In genomic region chr14:62051923-62052322, GRCm38 (mm10) we compare ENCODE assay signal across 20 mouse cellular contexts.
DNase-seq lines count a peak whose midpoint lies in the region; ATAC-seq and TF ChIP-seq lines count a peak whose summit lies in the region.
"Had no signal": no experiment of that assay in that cellular context is flagged by ENCODE, and none has a peak within 500 bp of the region (broad histone marks: within the 10 kb centered on the region; RNA-seq: fewer than 3 reads in every experiment).

No protein-coding gene starts in this region.

- WGBS in heart, adult 2 months = 44% methylated on average over 1 of the region's 1 CpGs
- 18% methylated on average over 1 of the region's 1 CpGs for WGBS in kidney, embryonic 16.5 days
- 74% methylated on average over 1 of the region's 1 CpGs for WGBS in limb, embryonic 10.5 days
- WGBS in limb, embryonic 15.5 days = 21% methylated on average over 1 of the region's 1 CpGs
- WGBS in forebrain, embryonic 13.5 days = 62% methylated on average over 1 of the region's 1 CpGs

- no peaks in the 10 kb centered on the region; the same call in 1 of the 2 replicates for H3K4me1 ChIP-seq in heart, adult 2 months (ENCODE audit: control insufficient read depth, insufficient read depth, low read length)
- H3K4me1 ChIP-seq in kidney, embryonic 16.5 days (ENCODE audit: insufficient read depth, low read length) = 0 out of 2 replicates have a peak, but pooled peaks cover 6% of the 10 kb centered on the region
- peaks cover 26% of the 10 kb centered on the region for H3K4me1 ChIP-seq in limb, embryonic 10.5 days
- H3K4me1 ChIP-seq in limb, embryonic 15.5 days = peaks cover 11% of the 10 kb centered on the region
- H3K4me1 ChIP-seq in forebrain, embryonic 13.5 days = peaks cover 4% of the 10 kb centered on the region
- H3K4me1 ChIP-seq: heart, embryonic 12.5 days; hindbrain, embryonic 12.5 days had no signal

- TF ChIP-seq CTCF in heart, adult 2 months (IDR thresholded peaks at IDR 0.05) = no peak

- H3K4me3 ChIP-seq in heart, adult 2 months = no peak overlapping the region
- H3K4me3 ChIP-seq in kidney, embryonic 16.5 days (ENCODE audit: low read length) = no peak overlapping the region
- no peak overlapping the region for H3K4me3 ChIP-seq in limb, embryonic 10.5 days
- H3K4me3 ChIP-seq in limb, embryonic 15.5 days = no peak overlapping the region
- H3K4me3 ChIP-seq in forebrain, embryonic 13.5 days = no peak overlapping the region
- H3K4me3 ChIP-seq: embryonic facial prominence, embryonic 10.5 days; heart, embryonic 12.5 days; hindbrain, embryonic 12.5 days had no signal

- intact Hi-C loops in heart, adult 2 months (cut with DNase I) = loop anchor here (10.0 kb wide), 1 partner anchor 123 kb away; no protein-coding TSS in a partner anchor

- peak overlapping the region; percentile 52 for H3K27ac ChIP-seq in heart, adult 2 months
- 0 out of 2 replicates have a peak overlapping the region, but pooled peaks have one; percentile 15 for H3K27ac ChIP-seq in kidney, embryonic 16.5 days (ENCODE audit: low read length)
- 0 out of 2 replicates have a peak overlapping the region, but pooled peaks have one; percentile 19 for H3K27ac ChIP-seq in limb, embryonic 10.5 days
- H3K27ac ChIP-seq in limb, embryonic 15.5 days = peak overlapping the region; percentile 85
- H3K27ac ChIP-seq in forebrain, embryonic 13.5 days = no peak overlapping the region
- H3K27ac ChIP-seq: embryonic facial prominence, embryonic 10.5 days; hindbrain, embryonic 12.5 days had no signal

- H3K9me3 ChIP-seq in kidney, embryonic 16.5 days (ENCODE audit: low read length) = peaks cover 7% of the 10 kb centered on the region
- 0 out of 2 replicates have a peak, but pooled peaks cover 3% of the 10 kb centered on the region for H3K9me3 ChIP-seq in limb, embryonic 10.5 days (replicated peaks)
- 0 out of 2 replicates have a peak, but pooled peaks cover 6% of the 10 kb centered on the region for H3K9me3 ChIP-seq in limb, embryonic 15.5 days
- H3K9me3 ChIP-seq in forebrain, embryonic 13.5 days (replicated peaks) = 0 out of 2 replicates have a peak, but pooled peaks cover 4% of the 10 kb centered on the region
- H3K9me3 ChIP-seq: embryonic facial prominence, embryonic 10.5 days; G1E; hindbrain, embryonic 12.5 days had no signal

- TF ChIP-seq POLR2A in heart, adult 2 months (IDR thresholded peaks at IDR 0.05; ENCODE audit: insufficient read depth, low read depth, low read length) = no peak

- ATAC-seq in kidney, embryonic 16.5 days (ENCODE audit: low FRiP score, low TSS enrichment) = no peak
- ATAC-seq in limb, embryonic 15.5 days (ENCODE audit: insufficient number of reproducible peaks, low FRiP score, low TSS enrichment, low read depth) = no peak
- ATAC-seq in forebrain, embryonic 13.5 days = no peak
- ATAC-seq: CD4-positive, CD25-positive, alpha-beta regulatory T cell, adult 4 months; forebrain, embryonic 14.5 days had no signal

- H3K4me2 ChIP-seq in kidney, embryonic 16.5 days (replicated peaks; ENCODE audit: low read depth, low read length) = no peak overlapping the region
- no peak overlapping the region for H3K4me2 ChIP-seq in limb, embryonic 15.5 days
- H3K4me2 ChIP-seq in forebrain, embryonic 13.5 days = no peak overlapping the region
- H3K4me2 ChIP-seq: heart, embryonic 12.5 days; hindbrain, embryonic 12.5 days had no signal

- no peak for TF ChIP-seq EP300 in heart, adult 2 months (IDR thresholded peaks at IDR 0.05; ENCODE audit: insufficient read depth, low read depth, low read length)

- H3K36me3 ChIP-seq in heart, adult 2 months (ENCODE audit: control insufficient read depth, insufficient read depth, low read length) = no peaks in the 10 kb centered on the region
- no peaks in the 10 kb centered on the region for H3K36me3 ChIP-seq in kidney, embryonic 16.5 days (ENCODE audit: insufficient read depth, low read length)
- H3K36me3 ChIP-seq in limb, embryonic 10.5 days = no peaks in the 10 kb centered on the region
- no peaks in the 10 kb centered on the region for H3K36me3 ChIP-seq in limb, embryonic 15.5 days
- H3K36me3 ChIP-seq in forebrain, embryonic 13.5 days (ENCODE audit: poor library complexity, severe bottlenecking) = no peaks in the 10 kb centered on the region
- H3K36me3 ChIP-seq: embryonic facial prominence, embryonic 10.5 days; G1E; heart, embryonic 12.5 days; hindbrain, embryonic 12.5 days had no signal

- no peaks in the 10 kb centered on the region for H3K79me2 ChIP-seq in heart, adult 2 months (replicated peaks; ENCODE audit: control insufficient read depth, insufficient read depth, low read length)

- H3K27me3 ChIP-seq in heart, adult 2 months (ENCODE audit: control insufficient read depth, insufficient read depth, low read length) = no peaks in the 10 kb centered on the region
- H3K27me3 ChIP-seq in kidney, embryonic 16.5 days (ENCODE audit: insufficient read depth, low read length) = no peaks in the 10 kb centered on the region
- H3K27me3 ChIP-seq in limb, embryonic 10.5 days (ENCODE audit: low read depth, poor library complexity, severe bottlenecking) = no peaks in the 10 kb centered on the region
- no peaks in the 10 kb centered on the region for H3K27me3 ChIP-seq in limb, embryonic 15.5 days
- no peaks in the 10 kb centered on the region for H3K27me3 ChIP-seq in forebrain, embryonic 13.5 days
- H3K27me3 ChIP-seq: heart, embryonic 12.5 days; hindbrain, embryonic 12.5 days had no signal

- no peak overlapping the region for H3K9ac ChIP-seq in heart, adult 2 months (ENCODE audit: low read depth, low read length)
- H3K9ac ChIP-seq in kidney, embryonic 16.5 days (replicated peaks; ENCODE audit: low read length) = no peak overlapping the region
- H3K9ac ChIP-seq in limb, embryonic 15.5 days = no peak overlapping the region
- no peak overlapping the region for H3K9ac ChIP-seq in forebrain, embryonic 13.5 days
- H3K9ac ChIP-seq: heart, embryonic 12.5 days; hindbrain, embryonic 12.5 days had no signal

- no peak for DNase-seq in heart, adult 2 months
- DNase-seq in heart, adult 8-10 months (ENCODE audit: low spot score) = no peak
- no peak for DNase-seq in kidney, adult 8-10 months
- DNase-seq in limb, embryonic 10.5 days (ENCODE audit: low spot score) = no peak
- DNase-seq: adrenal gland, adult 8-10 months; adrenal gland, postnatal 36 days; B cell, adult 2 months; cerebellum, adult 2 months; cerebellum, postnatal 10 days; gastrocnemius, postnatal 10 days; heart, postnatal 4 days had no signal
